Mouse (Mus musculus) cerebellum, adult 2 months (tissue): ENCODE results near the gene Utp4.

Source experiments
- CTCF ChIP-seq: fragments of 200-500 bp; IDR thresholded peaks from 2 replicates; pipeline ENCODE4 v1.5.1; 2011; ENCODE audit warnings: low read depth, mild to moderate bottlenecking, control low read depth, low read length, moderate library complexity, borderline replicate concordance; ENCODE audit not compliant: insufficient read depth
- POLR2A ChIP-seq: fragments of 200-500 bp; IDR thresholded peaks from 2 replicates; pipeline ENCODE4 v1.6.1; 2011; ENCODE audit warnings: low read length, control low read depth, borderline replicate concordance; ENCODE audit not compliant: insufficient read depth

DNA sequence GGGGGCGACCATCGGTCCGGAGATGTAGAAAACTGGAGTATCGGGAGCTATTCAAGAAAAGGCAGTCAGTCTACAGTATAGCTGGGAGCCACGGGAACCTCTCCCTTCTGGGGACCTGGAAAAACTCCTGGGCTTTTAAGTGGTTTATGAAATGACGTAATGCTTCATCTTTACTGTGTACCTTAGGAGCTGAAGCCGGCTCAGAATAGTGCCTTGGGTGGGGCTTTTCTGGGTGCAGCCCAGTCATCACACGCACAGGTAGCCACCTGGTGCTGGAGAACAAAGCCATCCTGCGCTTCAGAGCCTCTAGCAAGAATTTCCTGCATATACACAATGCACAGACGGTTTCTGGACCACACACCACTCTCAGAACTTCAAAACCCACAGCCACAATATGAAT, 30.6 kb upstream of the Utp4 start:
- no peak for TF ChIP-seq POLR2A
- no peak for TF ChIP-seq CTCF
